Mouse (Mus musculus) cerebellum, adult 11-12 months (tissue): ENCODE results near the gene Iqch.

Experiments
- DNase-seq: peaks from one replicate; pipeline ENCODE4 v3.0.0; 2022

Gene Iqch

DNA sequence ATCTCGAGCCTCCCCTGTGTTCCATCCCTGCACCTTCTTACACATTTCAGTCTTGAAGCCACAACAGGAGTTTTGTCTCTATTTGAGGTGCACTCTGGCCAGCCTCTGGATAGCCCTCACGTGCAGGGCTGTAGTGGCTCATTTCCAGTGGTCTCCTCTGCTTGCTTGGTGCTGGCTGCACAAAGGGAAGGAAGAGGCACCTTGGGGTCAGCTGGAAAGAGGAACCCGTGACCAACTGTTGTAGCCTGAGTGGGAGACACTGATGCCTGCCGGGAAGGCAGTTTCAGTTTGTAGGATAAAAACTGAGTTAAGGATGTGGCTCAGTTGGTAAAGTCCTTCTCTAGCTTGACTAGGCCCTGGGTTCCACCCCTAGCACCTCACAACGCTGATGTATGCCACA is 9.7 kb upstream of the Iqch start:
- DNase-seq, result no peak

DNA sequence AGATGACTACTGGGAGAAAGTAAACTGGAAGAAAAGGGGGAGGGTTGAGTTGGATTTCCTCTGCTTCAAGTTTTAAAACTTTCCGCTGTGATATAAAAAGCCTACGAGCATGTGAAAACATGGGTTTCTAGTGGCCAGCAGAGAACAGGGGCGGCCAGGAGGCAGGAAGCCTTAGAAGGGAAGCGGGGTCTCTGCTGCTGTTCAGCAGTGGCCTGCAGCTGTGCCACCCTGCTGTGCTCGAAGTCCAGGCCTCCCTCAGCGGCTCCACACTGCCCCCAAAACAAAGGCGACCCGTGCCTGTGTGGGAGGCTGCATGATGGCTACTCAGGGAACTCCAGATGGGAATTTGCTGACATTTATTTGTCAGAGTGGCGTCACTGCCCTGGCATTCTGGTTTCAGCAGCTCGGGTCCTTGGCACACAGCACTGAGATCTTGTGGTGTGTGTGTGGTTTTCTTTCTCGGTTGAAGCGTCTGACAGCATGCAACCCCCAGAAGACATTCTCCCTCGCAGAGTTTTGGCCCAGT is 8.6 kb upstream of the Iqch start:
- no peak for DNase-seq

DNA sequence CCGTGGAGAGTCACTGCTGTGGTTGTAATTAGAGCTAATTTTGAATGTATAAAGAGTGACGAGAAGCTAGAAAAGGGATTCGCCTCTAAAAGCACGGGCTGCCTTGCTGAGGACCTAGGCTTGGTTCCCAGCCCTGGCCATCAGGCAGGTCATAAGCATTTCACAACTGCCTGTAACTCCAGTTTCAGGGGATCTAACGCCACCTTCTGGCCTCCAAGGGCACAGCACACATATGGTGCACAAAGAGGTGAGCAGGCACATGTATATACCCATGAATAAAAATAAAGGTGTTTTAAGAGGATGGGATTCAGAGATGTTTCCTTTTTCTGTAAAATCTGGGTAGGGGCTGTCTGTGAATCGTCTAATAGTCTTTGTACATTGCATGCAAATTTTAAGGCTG is 7.9 kb upstream of the Iqch start:
- no peak for DNase-seq

DNA sequence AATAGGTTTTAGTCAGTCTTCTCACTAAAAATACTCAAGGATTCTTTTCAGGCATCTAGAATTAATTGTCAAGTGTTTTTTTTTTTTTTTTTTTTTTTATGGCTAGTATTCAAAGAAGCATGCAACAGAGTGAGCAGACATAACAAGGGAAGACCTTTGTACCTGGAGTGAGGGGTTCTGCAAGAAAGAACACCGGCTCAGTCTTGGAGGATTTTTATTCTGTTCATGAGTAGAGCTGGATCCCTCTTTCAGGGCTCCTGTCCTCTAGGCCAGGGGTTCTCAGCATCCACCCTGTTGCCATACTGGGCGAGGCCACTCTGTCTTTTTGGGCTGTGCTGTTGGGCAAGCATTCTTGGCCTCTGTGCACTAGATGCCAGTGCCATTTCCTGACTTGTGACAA is 7.5 kb upstream of the Iqch start:
- no peak for DNase-seq

DNA sequence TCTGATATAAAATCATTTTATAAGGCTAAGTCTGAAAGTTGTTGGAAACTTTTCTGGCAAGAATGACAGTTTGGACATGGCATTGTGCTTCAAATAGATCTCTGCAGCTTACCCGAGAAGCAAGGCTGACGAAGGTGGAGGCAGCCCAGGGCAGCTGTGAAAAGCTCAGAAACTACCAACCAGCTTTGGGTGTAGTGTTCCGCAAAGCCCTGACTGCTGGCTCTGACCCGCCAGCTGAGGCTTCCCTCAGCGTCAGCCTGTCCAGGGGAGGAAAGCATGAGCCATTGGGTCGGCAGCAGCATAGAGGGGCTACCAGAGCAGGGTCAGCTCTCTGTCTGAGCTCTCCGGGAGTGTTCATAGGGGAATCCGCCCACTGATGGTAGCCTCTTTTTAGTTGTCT is 7.0 kb upstream of the Iqch start:
- DNase-seq, result no peak

DNA sequence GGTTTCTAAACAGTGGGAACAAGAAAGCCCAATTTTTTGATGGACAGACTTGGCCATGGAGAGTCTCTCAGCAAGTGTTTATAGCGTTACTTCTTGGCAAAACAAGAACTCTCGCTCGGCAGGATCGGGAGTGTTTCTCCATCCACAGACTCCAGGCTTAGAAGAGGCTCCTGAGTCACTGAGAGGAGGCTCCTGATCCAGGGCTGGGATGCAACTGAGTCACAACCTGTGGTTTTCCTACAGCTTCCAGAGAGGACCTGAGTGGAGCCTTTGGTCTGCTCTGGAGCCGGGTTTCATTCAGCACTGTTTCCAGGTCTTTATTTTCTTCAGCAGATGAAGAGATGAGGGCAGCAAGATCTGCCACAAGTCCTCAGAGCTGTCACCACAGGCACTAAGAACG is 5.7 kb upstream of the Iqch start:
- no peak for DNase-seq

DNA sequence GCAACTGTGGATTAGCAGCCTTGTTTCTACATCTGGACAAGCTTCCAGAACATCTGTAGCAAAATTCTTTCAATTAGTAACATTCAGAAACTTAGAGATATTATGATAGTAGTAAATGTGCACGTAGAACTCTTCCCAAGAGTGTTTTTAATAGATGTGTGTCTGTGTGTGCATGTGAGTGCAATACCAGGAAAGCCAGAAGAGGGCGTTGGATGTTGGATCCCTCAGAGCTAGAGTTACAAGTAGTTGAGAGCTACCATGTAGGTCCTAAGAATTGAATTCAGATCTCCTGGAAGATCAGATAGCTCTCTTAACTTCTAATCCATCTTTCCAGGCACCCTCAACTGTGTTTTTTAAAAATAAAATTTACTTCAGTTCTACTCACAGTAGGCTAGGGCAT is 4.3 kb upstream of the Iqch start:
- DNase-seq, result no peak

DNA sequence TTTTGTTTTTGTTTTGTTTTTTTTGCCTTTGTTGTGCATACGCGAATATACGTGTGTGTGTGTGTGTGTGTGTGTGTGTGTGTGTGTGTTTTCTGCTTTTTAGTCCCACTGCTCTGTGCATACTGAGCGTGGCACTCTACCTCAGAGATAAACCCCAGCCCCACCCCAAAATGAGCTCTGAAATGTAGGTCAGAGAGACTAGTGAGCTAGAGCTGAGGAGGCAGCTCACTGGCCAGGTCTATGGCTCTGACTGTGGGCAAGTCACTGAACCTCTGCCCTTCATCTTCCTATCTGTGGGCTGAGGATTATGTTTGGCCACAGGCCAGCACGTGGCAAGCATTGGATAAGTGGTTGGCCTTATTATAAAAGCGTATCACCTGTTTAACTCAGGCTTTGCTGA is 1.6 kb upstream of the Iqch start:
- DNase-seq, result peak; percentile 43

DNA sequence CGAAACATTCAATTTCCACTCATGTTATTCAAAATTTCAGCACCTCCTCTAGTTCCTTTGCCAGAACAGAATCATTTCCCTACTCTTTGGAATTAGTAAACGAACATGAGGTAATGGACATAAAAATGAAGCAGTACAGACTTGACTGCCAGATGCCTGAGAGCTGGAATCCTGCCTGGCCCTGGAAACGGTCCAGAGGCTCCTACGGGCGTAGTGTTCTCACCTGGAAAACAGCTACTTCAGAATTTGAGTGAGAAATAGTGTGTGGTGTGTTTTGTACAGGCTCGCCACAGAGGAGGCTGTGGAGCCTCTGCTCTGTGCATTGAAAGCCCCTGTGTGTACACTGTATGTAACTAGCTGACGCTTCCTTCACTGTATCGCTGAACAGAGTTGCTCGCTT is 5.6 kb downstream of the Iqch start:
- DNase-seq, result no peak

DNA sequence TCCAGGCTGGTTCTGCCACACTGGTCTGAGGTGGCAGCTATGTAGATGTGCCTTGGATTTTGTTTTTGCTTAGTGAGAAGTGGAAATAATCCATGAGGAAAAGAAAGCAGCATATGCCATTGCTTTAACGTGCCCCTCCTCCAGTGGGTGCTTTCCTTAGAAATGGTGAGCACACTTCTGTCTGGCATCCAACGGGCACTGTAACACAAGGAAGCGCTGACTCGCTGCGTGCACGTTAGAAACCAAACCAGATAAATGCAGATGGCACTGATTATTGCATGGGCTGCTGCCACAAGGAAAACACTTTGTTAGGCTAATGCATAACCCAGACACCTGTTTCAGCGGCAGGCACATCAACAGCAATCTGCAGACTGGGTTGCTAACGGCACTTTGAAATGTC is 6.6 kb downstream of the Iqch start:
- DNase-seq, result no peak

DNA sequence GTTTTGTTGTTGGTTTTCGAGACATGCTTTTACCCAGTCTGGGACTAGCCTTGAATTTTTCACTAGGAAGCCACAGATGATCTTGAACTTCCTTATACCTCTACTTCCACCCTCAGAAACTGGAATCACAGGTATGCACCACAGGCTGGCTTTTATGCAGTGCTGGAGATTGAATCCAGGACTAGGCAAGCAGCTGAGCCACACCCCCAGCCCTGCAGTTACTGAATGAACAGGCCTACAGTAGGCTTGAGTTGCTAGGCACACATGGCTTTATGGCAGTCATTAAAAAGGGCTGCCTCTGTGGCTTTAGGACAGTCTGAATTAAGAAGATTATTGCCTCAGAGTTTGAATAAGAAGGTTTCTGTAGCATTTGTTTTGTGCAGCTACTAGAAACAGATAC is 7.3 kb downstream of the Iqch start:
- no peak for DNase-seq

DNA sequence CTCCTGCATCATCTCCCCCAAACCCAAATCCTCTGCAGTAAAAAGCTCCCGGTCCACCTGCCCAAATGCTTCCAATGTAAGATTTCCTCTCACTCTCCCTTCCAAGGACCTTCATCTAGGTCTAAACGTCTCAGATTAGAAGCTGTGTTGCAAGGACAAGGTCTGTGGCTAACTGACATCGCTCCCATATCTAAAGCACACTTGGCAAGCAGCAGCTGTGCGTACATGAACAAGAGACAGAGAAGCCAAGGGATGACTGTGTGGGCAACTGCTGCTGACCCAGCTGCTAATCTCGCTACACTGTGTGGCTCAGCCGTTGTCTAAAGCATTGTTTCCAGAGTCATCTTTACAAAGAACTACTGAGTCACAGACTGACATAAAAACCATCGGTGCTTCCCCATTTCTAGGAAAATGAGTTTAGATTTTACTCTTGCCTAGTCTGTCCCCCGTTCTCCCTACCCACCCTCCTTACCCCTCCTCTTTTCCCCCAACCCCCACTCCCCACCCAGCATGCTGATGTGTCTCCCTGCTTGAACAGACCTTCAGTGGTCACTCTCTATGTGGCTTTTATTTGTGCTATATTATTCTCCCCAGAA is 10.5 kb downstream of the Iqch start:
- no peak for DNase-seq

DNA sequence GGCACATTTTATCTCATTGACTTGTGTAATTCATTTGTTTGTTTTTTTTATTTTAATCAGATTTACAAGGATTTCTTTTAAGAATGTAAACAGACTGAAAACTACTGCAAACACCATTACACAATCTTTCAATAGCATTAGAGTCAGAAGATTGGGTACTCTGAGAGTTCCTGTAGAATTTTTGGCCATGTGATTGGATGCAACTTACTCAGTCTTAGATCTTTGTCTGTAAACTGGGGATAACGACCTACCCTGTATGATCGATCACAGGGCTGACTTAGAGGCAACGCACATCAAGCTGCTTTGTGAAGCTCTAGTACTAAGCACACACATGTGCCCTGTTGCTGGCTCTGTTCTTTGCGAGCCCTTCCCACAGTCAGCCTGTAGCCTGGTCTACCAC is 11.7 kb downstream of the Iqch start:
- no peak for DNase-seq

DNA sequence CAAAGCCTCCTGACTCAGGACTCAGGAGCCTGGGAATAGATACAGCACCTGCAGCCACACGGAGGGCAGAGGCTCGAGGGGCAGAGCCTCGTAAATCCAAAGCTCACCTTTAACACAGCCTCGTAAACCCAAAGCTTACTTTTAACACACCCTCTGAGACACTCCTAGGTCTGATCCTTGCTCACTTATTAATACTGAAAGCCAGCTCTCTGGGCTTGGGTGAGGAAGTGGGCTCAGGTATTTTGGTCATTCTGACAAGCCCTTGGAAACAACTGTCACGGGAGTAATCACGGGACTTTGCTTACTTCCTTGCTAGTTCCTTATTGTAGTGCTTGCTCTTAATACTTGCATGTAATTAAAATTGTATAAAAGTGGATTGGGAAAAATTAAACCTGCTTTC is 13.1 kb downstream of the Iqch start:
- no peak for DNase-seq

DNA sequence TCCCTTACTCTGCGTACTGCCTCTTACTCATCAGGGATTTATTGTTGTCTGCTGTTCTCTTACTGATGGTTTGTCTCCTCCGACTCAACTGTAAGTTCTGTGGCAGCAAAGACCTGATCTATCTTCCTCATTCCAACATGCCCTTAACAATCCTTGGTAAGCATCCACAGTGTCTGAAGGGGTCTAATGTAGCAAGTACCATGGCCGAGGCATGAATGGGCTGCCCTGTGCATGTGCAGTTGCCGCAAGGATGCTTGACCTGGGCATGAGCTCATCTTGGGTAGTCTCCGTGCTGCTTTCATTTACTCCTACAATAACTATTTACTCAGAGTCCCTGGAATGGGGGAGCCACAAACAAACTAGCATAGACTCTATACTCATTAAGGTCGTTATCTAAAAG is 17.0 kb downstream of the Iqch start:
- no peak for DNase-seq

DNA sequence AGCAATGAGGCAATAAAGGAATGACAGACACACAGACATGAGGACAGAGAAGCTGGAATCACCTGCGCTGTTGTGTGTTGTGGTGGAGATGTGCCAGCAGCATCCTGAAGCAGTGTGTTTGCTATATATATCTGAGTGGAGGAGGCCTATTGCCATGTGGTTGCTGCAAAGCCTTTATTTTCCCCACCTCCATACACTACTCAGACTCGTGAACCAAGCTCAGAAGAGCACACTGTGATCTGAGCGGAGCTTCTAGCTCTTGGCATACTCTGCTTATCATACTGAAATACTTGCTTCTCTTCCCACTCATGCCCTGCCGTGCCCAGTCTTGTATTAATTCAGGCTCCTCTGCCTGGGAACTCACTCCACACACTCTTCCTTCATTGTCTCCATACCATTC is 20.5 kb downstream of the Iqch start:
- DNase-seq, result no peak

DNA sequence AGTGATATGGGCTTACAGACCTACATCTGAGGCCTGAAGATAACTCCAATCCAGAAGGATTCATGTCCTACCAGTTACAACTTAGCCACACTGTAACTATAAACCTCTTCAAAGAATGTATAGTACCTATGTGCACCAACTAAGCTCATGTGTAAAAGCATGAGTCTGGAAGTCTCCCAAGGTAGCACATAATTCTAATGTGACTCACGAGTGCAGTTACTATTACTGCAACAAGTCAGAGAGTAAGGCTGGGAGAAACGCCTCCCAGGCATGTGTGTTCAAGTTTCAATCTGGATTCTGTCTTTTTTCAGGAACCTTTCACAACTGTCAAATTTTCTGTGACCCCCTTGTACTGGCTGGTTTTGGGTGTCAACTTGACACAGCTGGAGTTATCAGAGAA is 22.2 kb downstream of the Iqch start:
- no peak for DNase-seq

DNA sequence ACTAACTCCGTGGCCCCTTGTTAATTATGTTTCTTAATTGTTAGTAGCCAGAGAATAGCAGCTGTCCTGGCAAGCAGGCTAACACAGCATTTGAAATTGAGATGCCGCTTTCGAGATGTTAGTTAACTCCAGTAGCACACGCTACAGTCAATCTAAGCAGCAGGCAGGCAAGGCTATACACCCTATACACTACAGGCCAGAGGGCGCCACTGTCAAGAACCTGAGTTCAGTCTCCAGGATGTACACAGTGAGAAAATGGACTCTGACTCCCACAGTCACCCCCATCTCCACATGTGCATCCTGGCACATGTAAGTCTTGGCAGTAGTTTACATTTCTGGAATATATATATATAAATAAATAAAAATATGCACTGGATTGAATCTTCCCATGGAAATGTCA is 22.6 kb downstream of the Iqch start:
- DNase-seq, result no peak

DNA sequence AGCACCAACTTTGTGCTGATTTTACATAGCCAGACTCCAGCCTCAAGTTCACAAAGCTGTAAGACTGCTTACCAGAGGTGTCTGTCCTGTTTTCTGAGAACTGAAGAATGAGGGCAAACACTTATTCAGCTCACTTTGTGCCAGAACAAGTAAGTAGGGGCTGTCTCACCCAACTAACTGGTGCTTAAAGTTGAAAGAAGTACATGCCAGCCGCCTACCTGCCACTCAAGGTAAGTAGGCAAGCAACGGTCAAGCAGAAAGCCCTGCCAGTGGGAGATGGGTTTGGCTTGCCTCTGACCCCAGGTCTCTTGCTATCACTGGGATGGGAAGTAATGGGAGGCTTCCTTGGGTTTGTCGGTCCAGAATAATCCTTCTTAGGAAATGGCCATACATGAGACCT is 24.8 kb downstream of the Iqch start:
- no peak for DNase-seq

DNA sequence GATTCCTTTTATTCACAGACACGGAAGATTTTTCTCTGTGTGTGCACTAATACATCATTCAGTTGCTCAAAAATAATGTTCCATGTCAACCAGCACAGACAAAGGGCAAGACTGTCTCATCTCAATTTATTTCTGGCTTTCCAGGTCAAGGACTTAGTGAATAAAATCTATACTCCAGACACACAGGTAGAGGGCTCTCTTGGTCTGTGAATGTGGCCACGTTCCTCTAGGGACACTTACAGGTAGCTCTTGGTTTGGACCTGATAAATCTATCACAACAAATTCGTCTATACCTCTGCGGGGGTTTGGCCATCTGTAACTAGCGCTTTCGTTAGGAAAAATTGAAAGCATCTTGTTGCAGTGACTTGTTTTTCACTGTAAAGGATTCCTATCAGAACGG is 29.4 kb downstream of the Iqch start:
- DNase-seq, result no peak

DNA sequence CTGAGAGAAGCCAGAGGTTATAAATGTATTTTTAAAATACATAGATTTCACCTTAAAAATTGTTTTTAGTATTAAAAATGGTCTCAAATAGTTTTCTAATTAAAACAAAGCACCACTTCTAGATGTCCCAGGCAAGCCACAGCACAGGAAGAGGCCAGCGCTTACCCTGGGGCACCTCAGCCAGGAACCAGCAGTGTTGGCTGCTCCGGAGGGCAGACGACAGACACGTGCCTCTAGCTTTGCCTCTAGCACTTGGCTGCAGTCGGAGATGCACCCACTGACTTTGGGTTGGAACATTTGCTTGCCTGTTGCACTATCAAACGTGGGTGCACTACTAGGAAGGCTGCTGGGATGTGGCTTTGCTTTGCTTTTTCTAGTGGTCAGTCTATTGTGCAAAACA is 30.4 kb downstream of the Iqch start:
- DNase-seq, result no peak

DNA sequence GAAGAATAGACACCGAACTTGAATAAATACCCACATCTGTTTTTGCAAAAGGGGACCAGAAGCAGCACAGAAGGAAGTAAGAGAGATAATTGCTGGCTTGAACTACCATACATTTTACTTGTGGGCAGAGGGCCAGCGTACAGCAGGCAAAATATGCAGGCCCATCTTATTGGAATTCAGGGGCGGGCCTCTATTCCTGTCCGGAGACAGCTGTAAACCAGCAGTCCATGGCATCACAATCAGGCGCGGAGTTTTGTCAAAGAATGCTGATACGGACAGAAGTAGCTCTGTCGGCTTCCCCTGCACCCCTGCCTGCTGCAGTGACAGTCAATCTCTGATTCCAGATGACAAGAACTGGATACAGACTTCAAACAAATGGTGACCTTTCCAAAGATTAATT is 33.5 kb downstream of the Iqch start:
- no peak for DNase-seq

DNA sequence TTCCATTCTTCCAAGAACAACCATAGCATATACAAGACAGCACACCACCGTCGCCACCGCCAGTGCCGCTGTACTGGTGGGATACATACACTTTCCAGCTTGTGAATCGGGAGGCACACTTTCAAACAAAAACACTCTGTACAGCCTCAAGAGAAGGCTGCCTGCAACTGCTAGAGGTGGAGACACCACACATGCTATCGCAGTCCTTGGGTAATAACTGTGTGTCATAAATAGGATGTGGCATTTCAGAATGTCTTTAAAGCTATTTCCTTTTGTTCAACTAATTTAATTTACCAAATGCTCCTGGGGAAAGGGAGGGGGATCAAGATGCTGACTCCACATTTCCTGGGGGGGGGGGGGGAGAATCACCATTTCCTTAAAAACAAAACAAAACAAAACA is 34.0 kb downstream of the Iqch start:
- DNase-seq, result no peak

DNA sequence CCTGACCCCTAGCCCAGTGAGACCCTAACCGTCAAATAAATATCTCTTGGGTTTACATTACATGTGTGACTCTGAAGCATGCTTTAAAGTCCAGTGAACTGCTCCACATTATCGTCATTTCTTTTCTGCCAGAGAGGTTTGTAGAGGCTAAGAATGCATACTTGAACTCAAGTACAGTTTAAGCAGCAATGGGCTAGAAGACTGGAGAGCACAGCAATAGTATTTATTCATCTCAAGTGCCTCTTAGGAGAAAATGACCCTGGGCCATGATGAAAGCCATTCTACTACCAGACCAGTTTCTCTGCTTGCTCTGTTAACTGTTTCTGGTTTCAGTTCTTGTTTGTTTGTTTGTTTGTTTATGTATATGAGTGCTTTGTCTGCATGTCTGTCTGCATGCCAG is 38.9 kb downstream of the Iqch start:
- DNase-seq, result no peak

DNA sequence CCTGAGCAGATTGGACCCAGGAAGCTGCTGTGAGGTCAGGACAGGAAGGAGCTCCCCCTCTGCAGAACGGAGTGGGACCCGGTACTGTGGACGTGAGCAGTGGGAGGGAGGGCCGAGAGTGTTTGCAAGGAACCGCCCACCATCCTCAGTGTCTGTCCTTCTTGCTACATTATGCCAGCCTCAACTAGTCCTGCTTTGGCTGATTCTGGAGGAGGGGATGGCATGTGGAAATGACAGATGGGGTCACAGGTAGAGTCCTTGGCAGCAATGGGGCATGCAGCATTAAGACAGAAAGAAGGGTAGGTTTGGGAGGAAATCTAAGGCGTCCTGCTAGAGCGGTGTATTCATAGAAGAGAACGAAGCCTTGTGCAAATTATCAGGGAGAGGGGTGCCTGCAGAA is 40.4 kb downstream of the Iqch start:
- DNase-seq, result peak; percentile 51

DNA sequence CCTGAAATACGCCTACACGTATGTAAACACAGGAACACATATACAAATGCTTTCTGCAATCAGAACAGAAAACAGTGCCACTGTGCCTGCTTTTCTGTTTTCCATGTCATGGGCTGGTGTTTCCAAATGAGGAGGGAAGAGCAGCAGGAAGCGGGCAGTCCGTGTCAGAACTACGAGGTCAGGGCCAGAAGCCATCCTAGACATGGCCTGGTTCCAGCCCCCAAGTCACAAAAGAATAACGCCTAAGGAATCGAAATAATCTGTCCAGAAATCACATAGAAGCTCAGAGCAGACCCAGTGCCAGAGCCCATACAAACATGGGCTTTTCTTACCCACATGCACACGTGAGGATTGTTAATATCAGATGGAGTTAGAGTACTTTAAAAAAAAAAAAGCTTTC is 45.4 kb downstream of the Iqch start:
- no peak for DNase-seq
